Mouse (Mus musculus) ES-E14 (cell line): ENCODE measurements at regions not wholly inside any gene's neighbourhood (a gene's known extent, or its start where the extent isn't known, plus 50 kb on each side); places are given as distances from the start of the nearest gene placed in this dataset.

Experiments
- DNase-seq: peaks from one replicate; pipeline ENCODE4 v3.0.0-alpha.2; 2013; ENCODE audit warnings: low read depth, low spot score
- H3K27ac ChIP-seq: 2 replicates; pipeline ENCODE4 v1.5.1; 2012; ENCODE audit warnings: low read depth, mild to moderate bottlenecking, low read length, moderate library complexity, mixed read lengths; ENCODE audit not compliant: poor library complexity, insufficient read depth, severe bottlenecking
- H3K36me3 ChIP-seq: 2 replicates; pipeline ENCODE4 v1.6.1; 2012; ENCODE audit warnings: mild to moderate bottlenecking, low read length, moderate library complexity, mixed read lengths; ENCODE audit not compliant: control insufficient read depth, poor library complexity, insufficient read depth, severe bottlenecking
- H3K4me1 ChIP-seq, 2 experiments: fragments of 150-350 bp in 1 of 2; sonication (generic) in 1 of 2; 2 replicates each; pipeline ENCODE4 v1.6.1; 2012; ENCODE audit warnings: low read length in 2 of 2, mild to moderate bottlenecking in 1 of 2, mixed read lengths in 1 of 2; ENCODE audit not compliant: control insufficient read depth in 2 of 2, insufficient read depth in 2 of 2, poor library complexity in 1 of 2
- H3K4me3 ChIP-seq, 2 experiments: fragments of 150-350 bp in 1 of 2; sonication (generic) in 1 of 2; 2 replicates each; pipeline ENCODE4 v1.5.1; 2012; ENCODE audit warnings: low read length in 2 of 2, low read depth in 1 of 2, mild to moderate bottlenecking in 1 of 2, mixed read lengths in 1 of 2; ENCODE audit not compliant: insufficient read depth in 1 of 2, poor library complexity in 1 of 2, severe bottlenecking in 1 of 2
- H3K9ac ChIP-seq: 2 replicates; pipeline ENCODE4 v1.6.1; 2012; ENCODE audit warnings: low read depth, mild to moderate bottlenecking, low read length, mixed read lengths; ENCODE audit not compliant: poor library complexity, insufficient read depth, severe bottlenecking
- H3K9me3 ChIP-seq: fragments of 150-350 bp; sonication (generic); 2 replicates; pipeline ENCODE4 v1.6.1; 2012; ENCODE audit warnings: low read depth, mild to moderate bottlenecking, low read length; ENCODE audit not compliant: control insufficient read depth, insufficient read depth
- CHD2 ChIP-seq: IDR thresholded peaks from 2 replicates; pipeline ENCODE4 v1.6.1; 2014; ENCODE audit warnings: mild to moderate bottlenecking, low read depth, low read length, inconsistent platforms
- HCFC1 ChIP-seq: IDR thresholded peaks from 2 replicates; pipeline ENCODE4 v1.6.1; 2012; ENCODE audit warnings: low read length, inconsistent platforms, borderline replicate concordance; ENCODE audit not compliant: insufficient read depth
- MAFK ChIP-seq: IDR thresholded peaks from 2 replicates; pipeline ENCODE4 v1.6.1; 2014; ENCODE audit warnings: mild to moderate bottlenecking, low read depth, low read length, inconsistent platforms; ENCODE audit not compliant: insufficient read depth
- ZC3H11A ChIP-seq: IDR thresholded peaks from 2 replicates; pipeline ENCODE4 v1.6.1; 2012; ENCODE audit warnings: low read depth, mild to moderate bottlenecking, inconsistent platforms, low read length, borderline replicate concordance
- ZNF384 ChIP-seq: IDR thresholded peaks from 2 replicates; pipeline ENCODE4 v1.6.1; 2012; ENCODE audit warnings: low read depth, low read length, inconsistent platforms
- in situ Hi-C, 2 experiments: fragments of 600-800 bp; cut with MboI; formaldehyde crosslinking; loops; one replicate each; pipeline ENCODE4 v1.15.1; 2025; ENCODE audit warnings: low sequenced_read_pairs in 2 of 2, inconsistent platforms in 1 of 2; ENCODE audit not compliant: unreplicated experiment in 2 of 2

- Histone ChIP-seq H3K4me1 (no peaks in the 10 kb centered on the region), H3K27ac (no peak overlapping the region), H3K9ac (no peak overlapping the region), H3K36me3 (no peaks in the 10 kb centered on the region), H3K4me3 (no peak overlapping the region), H3K9me3 (no peaks in the 10 kb centered on the region)
- DNase-seq: no peak
- in situ Hi-C loops: no loop called here
- TF ChIP-seq ZNF384 (no peak), MAFK (no peak), HCFC1 (no peak), ZC3H11A (no peak), CHD2 (no peak)
These were observed 1046.9 kb downstream of the Car8 start for GRCm38 (mm10) chr4:7191912-7192311.

- H3K4me1 ChIP-seq: no peaks in the 10 kb centered on the region
- in situ Hi-C loops: no loop called here
- no peak for TF ChIP-seq CHD2
- TF ChIP-seq ZC3H11A: no peak
- no peak for TF ChIP-seq MAFK
- TF ChIP-seq ZNF384: no peak
- no peaks in the 10 kb centered on the region for H3K9me3 ChIP-seq
- H3K9ac ChIP-seq: no peak overlapping the region
- H3K4me3 ChIP-seq: no peak overlapping the region
- H3K27ac ChIP-seq: no peak overlapping the region
- H3K36me3 ChIP-seq: no peaks in the 10 kb centered on the region
- no peak for DNase-seq
These were observed 1047.6 kb downstream of the Car8 start for GRCm38 (mm10) chr4:7191228-7191627.

- Histone ChIP-seq H3K4me1 (no peaks in the 10 kb centered on the region), H3K9me3 (0 out of 2 replicates have a peak, but pooled peaks cover 1% of the 10 kb centered on the region), H3K27ac (no peak overlapping the region), H3K36me3 (no peaks in the 10 kb centered on the region), H3K9ac (no peak overlapping the region), H3K4me3 (no peak overlapping the region)
- DNase-seq: no peak
- in situ Hi-C loops: no loop called here
- no peak for TF ChIP-seq CHD2
- no peak for TF ChIP-seq ZC3H11A
- no peak for TF ChIP-seq HCFC1
- no peak for TF ChIP-seq MAFK
- no peak for TF ChIP-seq ZNF384
These were observed 1063.8 kb downstream of the Car8 start for GRCm38 (mm10) chr4:7175030-7175429.

DNA sequence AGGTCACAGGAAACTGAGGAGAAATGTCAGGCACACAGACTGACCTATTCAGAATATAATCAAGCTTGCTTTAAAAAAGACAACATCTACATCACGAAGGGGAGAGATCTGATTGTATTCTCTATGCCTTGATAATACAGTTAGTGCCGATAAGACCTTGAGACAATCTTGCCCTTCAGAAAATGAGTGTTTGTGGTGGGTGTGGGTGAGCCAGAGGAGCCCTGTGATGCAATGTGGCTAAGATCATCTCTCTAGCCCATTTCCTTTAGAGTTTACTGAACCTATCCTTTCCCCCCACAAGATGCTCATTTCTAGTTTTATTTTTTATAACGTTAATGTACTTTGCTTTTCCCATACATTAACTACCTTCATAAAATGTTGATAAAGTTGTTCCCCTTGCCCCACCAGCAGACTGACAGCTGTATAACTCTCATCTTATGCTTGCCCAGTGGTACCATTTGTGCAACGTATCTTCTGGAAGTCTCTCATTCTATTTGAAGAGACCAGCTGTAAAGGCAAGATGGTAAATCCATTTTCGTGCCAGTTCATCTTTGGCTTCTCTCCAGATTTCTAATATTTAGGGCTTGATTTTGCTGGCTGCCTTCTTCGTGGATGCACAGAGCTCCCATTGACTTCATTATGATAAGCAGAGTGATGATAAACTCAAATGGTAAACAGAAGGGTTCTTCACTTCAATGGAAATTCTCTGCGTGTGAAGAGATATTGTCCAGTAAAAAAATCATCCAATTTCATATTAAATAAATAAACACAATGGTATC is 1066.1 kb downstream of the Car8 start:
- no peak for DNase-seq
- no peak for TF ChIP-seq ZNF384
- no peak for TF ChIP-seq ZC3H11A
- TF ChIP-seq HCFC1: no peak
- TF ChIP-seq CHD2: no peak
- Histone ChIP-seq H3K9me3 (0 out of 2 replicates have a peak, but pooled peaks cover 1% of the 10 kb centered on the region), H3K4me1 (no peaks in the 10 kb centered on the region), H3K27ac (no peak overlapping the region), H3K36me3 (no peaks in the 10 kb centered on the region), H3K4me3 (no peak overlapping the region), H3K9ac (no peak overlapping the region)
- in situ Hi-C loops: no loop called here
